Mouse (Mus musculus) common myeloid progenitor, adult 5-6 weeks (primary cell): ENCODE data around the gene 4933407L21Rik. TPM values are rescaled to one million over a fixed set of nuclear protein-coding genes. Genes with fewer than 3 reads are reported as not detected.

Experiments used
- ATAC-seq: replicated peaks from 2 replicates; pipeline ENCODE4 v1.8.0; 2016; ENCODE audit warnings: low read depth, mild to moderate bottlenecking, moderate TSS enrichment, inconsistent platforms; ENCODE audit not compliant: poor library complexity, severe bottlenecking
- total RNA-seq: library from RNA; stranded (forward); fragments of 200-1000, 187-1606 nt; gene quantifications from 2 replicates; pipeline ENCODE4 v1.2.3, GENCODE M21; 2017

Gene 4933407L21Rik
- total RNA-seq, 1 experiment from 2014 or later: not detected

DNA sequence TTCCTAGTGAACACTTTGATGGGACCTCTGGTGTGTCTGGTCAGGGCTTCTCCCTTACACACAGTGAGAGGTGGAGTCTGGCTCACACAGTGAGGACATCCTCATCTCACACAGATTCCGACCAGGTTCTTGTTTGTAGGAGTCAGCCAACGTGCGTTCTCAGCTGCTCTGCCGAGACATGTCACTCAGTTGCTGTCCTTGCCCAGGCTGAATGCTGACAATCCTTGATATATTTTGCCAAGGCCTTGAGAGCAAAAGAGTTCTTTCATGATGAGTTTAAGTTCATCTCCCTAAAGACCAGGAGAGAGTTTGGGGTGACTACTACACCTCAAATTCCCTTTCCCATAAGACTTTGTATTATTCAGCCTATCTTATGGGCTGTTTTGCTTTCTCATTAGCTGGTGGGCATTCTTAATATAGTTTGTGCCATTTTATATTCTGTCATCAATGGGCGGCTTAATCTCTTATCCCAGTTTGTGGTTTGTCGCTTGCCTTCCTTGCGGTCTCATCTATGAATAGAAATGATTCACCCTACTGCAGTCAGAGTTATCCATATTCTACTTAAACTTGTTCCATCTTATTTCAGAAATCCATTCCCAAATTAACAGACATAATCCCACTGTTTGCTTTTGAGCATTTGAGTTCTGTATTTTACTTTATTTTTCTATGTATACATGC is 15.1 kb upstream of the 4933407L21Rik start:
- ATAC-seq: peak; percentile 58; the same call in 1 of the 2 replicates

DNA sequence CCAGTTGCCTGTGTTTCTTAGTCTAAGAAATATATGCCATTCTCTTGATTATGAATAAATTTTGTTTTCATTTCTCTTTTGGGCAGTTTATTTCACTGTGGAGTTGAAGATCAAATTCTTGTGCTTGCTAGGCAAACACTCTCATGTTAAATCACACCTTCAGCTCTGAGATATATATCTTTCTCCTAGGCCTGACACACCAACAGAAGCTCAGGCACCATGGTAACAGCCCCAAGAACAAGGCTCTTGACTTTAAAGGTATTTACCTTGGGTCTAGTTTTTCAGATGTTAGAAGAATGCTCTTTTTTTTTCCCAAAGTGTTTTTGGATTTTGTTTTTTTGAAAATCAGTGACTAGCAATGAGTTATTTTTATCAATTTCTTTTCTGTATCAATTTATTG is 12.4 kb upstream of the 4933407L21Rik start:
- no peak for ATAC-seq

DNA sequence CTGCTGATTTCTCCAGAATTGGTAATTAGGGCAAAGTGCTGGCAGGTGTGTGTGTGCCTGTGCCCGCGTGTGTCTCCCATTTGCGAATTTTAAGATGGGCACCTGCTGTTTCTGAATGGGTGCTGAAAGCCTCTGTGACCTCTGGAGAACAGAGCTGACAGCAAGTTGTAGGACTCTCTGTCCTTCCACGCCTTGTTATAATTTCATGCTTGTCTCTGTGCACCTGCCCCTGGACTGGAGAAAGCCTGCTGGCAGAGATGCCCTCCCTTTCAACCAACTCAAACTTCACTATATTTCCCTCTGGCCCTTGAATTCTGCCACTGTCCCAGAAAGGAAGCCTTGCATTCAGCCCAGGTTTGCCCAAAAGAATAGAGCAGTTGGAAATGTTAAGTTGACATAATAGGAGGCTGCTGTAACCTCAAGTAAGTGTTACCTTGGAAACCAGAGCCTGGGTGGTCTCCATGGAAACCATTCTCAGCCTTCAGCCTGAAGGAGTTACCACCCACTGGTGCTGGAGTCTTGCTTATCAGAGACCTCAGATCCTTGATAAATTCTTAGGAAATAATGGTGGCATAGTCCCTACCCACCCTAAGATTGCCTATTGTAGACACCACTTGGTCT is 11.3 kb upstream of the 4933407L21Rik start:
- no peak for ATAC-seq

DNA sequence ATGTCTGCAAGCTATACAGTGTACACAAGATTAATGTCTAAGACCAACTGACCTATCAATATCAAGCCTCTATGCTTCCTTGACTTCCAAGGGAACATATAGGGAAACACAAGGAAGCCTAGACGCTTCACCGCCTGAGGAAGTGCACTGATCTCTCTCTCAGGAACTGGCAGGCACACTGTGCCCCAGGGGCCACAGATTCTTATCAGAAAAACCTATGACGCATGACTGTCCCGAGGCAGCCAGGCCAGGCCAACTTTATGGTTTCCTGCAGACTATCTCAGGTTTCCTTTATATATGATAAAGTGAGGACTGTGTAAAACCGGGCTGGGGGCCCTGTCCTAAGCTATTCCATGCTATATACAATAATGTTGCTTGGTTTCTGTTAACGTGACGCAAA is 8.7 kb upstream of the 4933407L21Rik start:
- ATAC-seq: peak; percentile 85

DNA sequence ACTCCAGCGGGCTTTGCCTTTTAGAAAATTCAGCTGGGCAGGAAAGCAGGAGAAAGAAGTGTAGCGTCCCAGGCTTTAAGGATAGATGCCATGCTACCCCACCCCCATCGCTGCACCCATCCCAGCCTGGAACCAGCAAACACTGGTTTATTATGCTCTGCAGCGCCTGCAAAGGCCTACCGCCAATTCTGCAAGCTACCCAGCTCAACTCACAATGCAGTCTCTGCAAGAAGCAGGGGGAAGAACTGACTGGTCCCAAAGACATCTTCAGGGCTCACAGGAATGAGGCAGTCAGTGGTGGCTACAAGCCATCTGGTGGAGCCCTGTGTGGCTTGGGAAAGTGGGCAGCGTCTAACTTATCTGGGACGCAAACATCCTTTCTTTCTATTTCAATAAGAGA is 6.6 kb upstream of the 4933407L21Rik start:
- no peak for ATAC-seq

DNA sequence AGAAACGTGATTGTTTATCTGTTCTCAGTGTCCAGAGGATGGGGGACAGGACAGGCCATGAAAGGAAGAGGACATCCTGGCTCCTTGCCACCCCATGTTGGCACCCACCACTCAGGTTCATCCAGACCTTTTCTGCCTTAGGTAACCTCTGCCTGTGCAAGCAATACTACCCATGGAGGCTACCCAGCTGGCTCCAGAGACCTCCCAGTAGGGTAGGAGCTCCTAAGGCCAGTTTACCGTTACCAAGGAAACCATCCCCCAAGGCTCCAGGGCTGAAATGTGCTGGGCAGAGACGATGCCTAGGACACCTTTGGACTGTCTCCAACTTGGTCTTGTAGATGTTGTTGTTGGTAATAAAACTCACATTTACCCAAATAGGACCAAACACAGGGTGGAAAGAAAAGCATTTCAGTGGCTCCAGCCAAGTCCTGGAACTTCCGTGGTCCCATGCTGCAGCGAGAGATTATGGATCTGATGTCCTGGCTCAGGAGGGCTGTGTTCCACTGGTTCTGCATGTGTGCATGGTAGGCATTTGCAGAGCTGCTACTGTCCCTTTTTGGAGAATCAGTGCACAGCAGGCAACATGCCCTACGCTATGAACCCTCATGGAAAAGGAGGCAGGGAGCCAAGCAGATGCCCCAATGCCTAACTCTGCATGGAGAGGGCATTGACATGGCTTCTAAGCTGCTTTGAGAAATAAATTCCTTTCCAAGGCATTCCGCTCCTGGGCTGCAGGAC is 6.0 kb upstream of the 4933407L21Rik start:
- no peak for ATAC-seq

DNA sequence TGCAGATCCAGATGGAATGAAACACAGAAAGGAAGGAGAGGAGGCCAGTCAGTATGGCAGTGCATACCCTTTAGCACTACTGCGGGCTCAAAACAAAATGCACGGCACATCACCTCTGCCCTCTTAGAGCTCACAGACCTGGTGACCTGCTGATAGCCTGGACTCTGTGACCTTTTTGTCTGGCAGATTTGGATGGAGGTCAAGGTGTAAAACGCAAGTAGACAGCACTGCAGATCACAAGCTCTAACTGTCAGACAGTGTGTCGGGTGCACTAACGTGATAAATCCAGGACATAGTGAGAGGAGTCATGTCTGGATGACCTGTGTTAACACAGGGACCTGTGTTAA is 5.4 kb upstream of the 4933407L21Rik start:
- ATAC-seq: no peak

DNA sequence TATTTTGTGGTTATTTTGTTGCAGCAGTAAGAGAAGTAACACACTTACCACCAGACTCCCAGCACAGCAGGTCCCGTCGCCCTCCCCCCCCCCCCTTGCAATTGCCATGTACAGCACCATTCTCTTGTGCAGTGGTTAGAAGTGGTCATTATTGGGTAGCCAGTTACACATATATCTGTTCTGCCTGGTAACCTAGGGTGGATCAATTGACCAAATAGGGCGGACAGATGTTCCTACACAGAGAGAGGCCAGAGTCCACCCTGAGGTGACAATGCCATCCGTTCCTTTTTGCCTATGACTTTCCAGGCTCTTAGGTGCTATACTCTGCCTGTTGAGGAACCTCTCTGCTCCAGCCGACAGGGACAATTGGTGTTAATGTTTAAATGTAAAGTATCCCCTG is 3.1 kb upstream of the 4933407L21Rik start:
- ATAC-seq: no peak

DNA sequence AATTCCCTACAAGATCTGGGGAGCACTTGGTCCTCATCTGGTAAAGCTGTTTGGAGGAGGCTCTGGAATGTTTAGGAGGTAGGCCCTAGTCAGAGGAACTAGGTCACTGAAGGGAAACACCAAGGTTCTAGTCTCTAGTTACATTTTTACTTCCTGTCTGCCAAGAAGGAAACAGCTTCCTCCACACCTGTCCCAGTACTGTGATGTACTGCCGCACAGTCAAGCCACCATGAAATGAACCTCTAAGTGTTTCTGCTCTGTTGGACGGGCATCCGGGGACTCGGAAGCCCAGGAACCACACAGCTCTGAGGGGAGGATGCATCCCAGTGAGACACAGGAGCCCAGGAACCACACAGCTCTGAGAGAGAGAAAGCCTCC is 394 bp downstream of the 4933407L21Rik start:
- ATAC-seq: no peak

DNA sequence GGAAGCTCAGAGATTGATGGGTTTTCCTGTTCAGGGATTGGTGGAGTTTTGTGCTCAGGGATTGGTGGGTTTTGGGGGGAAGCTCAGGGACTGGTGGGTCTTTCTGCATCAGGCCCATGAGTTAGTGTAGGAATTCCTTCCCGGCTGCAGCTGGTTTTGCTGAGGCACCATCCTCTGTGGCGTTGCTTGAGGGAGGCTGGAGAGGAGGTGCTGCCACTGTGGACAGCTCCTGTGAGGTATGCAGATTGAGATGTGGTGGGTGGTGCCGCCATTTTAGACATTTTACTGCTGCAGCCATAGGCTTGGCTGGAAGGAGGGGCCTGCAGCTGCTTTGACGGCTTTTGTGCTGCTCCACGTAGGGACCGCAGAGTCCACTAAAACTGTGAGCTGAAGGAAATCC is 1.1 kb downstream of the 4933407L21Rik start:
- no peak for ATAC-seq

DNA sequence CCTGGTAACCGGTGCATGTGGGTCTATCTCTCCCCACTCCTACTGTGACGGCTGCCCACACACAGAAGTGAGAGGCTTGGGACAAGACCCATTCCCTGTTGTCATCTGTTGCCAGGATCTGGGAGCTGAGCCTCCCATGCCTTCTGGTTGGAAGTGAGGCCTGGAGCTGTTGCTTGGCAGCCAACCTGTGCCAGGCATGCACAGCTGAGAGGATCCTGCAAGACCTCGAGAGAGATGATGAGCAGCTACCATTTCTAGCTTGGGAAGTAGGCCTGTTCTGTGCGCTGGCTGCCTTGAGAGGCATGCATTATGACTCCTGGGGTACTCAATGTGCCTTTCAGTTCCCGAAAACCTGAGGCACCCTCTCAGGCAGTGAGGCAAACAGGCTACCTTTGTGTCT is 2.9 kb downstream of the 4933407L21Rik start:
- ATAC-seq: no peak

DNA sequence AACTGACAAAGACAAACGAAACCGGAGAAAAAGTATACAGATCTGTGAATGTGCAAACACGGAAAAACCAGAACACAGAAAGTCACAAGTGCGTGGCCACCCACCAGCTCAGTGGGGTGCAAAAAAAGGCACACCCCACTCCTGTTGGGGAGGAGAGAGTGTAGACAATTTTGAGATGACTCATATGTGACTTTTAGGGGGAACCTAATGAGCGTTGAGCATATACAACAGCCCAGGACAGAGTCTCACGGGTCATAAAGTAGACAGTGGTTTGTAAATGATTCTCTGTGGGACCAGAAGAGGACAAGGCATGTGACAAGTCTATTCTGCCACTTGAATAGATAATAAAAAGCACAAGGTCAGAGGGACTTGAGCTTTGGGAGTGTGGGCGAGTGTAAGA is 4.9 kb downstream of the 4933407L21Rik start:
- ATAC-seq: no peak

DNA sequence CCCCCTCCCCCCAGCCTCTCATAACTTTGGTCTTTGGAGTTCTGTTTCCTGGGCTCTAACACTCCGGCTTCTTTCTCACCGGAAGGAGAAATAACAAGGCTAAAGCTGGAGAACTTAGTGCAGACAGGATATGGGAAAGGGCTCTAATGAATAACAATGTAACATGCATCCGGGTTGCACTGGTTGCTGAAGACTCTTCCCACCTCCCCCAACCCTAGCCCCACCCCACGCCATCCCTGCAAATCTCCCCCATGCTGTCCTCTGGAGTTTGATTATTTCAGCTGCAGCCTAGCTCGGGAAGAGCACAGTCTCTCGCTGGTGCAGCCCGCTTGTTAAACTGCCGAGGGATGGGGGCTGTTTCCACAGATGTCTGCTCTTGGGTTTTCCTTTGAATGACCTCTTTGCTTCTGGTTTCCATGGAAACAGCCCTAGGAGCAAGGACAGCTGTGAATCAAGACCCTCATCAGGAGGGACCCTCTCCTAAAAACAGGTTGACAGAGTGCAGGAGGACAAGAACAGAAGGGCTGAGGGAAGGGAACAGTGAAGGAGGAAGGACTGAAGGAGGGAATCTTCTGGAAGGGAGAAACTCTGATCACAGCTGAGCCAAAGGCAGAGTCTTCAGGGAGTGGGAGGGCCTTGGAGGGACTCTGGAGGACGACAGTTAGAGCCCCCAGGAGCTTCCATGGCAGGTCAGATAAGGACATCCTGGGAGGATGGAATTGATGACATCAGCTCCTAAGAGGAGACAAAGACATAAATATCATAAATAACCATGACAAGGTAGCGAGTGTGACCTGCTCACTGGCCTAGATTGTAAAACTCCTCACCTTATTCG is 5.6 kb downstream of the 4933407L21Rik start:
- ATAC-seq: no peak

DNA sequence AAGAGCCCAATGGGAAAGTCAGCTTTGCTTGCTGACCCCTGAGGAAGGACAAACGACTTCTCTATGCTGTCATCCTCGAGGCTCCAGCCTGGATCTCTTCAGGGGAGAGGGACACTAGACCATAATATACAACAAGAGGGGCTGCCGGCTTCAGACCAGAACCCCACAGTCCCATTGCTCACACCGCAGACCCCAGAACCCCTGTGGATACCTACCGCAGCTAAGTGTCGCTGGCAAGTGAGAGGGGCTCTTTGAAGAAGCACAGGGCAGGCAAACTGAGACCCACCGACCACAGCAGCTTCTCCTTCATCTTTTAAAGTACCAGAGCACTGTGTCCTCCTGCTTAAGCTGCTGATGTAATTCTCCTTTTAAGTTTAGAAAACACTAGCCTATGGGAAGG is 6.3 kb downstream of the 4933407L21Rik start:
- no peak for ATAC-seq

DNA sequence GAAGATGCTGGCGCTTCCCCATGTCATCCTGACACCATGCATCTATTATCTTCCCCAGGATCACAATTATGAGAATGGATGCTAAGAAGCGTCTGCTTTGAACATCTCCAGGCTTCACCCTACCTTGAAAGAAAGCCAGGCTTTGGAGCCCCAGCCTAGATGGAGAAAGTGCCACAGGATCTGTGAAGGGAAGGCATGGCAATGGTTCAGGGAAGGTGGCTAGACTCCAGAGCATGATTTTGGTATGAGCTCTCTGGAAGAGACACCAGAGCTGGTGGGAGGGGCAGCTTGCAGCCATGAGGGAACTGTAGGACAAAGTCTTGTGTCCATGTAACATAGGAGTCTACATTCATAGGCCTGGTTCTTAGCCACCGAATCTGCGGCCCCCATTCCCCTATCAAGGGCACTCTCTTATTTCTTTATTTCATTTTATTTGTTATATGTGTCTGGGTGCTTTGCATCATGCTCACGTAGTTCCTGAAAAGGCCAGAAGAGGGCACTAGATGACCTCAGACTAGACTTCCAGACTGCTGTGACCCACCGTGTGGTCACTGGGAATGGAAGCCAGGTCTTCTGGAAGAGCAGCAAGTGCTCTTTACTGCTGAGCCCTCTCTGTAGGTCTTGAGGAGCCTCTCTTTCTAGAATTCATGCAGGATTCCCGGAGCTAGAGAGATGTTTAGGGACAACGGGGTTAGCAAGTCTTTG is 7.0 kb downstream of the 4933407L21Rik start:
- peak; percentile 71 for ATAC-seq

DNA sequence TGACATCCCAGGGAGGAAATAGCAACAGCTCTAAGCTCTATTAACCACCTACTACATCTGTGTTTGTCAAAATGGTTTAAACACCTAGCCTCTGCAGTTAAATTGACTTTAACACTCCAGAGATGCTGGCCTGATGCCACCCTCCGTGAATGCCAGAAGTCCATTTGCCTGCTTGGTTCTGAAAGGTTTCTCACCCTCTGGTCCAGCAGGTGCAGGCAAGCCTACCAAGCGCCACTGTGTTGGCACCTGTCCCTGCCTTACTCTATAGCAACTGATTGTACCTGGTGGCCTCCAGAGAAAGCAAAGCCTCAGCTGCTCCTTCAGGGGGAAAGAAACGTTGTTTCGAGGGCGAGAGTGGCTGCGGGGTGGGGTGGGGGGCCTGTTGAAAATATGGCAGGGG is 8.0 kb downstream of the 4933407L21Rik start:
- no peak for ATAC-seq

DNA sequence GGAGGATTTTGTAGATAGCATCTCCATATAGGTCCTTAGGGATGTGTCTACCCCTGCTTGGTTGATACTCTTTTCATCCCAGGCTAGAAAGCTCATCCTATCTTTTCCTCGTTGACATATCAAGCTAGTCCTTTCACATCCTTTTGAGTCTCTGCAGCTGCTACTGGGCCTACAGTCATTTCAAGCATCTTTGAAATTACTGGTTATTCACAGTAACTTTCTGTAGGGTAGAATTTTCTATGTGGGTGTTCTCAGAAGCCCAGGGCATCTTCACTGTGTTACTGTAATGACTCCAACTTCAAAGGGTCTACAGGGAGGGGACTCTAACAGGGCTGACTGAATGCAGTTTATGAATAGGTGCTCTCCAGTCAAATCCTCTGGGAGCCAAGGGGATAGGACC is 9.0 kb downstream of the 4933407L21Rik start:
- ATAC-seq: no peak

DNA sequence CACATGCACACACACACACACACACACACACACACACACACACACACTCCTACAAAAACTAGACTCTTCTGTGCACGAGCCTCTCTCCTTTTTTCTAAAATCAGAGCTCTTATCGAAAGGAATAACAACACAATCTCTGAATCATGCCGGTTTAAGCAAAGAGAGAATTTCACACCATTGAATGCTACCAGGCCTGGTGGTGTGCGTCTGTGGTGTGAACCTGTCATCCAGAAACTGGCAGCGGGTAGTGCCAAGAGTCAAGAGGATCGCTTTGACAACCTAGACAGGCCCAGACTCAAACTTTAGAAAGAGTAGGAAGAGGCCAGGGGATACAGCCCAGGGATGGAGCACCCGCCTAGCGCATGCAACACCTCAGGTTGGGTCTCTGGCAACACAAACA is 14.0 kb downstream of the 4933407L21Rik start:
- no peak for ATAC-seq

DNA sequence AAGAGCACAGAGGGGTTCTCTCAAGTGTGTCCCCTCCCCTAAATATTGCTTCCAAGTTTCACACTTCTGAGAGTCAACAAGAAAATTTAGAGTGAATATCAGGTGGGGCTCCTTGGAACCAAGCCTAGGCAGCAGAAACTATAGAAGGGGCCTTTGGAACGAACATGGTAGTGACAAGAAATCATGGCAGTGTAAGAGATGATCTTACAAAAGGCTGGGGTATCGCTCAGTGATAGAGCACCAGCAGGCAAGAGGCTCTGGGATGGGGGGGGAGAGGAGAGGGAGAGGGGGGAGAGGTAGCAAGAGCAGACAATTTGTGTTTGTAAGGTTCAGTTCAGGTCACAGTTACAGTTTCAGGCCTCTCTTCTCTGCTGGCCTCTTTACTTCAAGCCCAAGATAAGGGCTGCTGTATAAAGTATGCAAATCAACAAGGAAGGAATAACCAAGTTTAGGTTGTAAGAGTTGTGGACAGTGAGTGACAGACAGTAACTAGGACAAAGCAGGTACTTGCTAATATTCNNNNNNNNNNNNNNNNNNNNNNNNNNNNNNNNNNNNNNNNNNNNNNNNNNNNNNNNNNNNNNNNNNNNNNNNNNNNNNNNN is 20.9 kb downstream of the 4933407L21Rik start:
- ATAC-seq: no peak

DNA sequence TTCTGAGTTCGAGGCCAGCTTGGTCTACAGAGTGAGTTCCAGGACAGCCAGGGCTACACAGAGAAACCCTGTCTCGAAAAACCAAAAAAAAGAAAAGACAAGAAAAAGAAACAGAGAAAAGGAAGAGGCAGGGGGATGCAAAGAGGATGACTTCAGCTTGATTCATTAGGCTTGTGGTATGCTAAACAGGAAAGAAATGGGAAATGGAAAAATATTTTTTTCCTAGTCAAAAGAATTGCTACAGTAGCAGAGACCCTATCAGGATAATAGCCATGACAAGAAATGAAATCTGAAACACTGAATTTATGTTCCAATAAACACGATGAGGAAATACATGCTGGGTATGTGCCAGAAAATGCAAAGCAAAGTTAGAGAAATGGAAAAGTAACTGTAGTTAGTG is 26.9 kb downstream of the 4933407L21Rik start:
- ATAC-seq: no peak
